Mouse (Mus musculus) MEL (cell line): ENCODE data around the gene Tmbim4. TPM values are rescaled to one million over a fixed set of nuclear protein-coding genes. Genes with fewer than 3 reads are reported as not detected.
"Not testable (repeated sequence)": the region's sequence is repeated elsewhere in the genome, so short reads cannot be mapped to it uniquely, and the experiment has no call there.

Experiments used
- DNase-seq: peaks from one replicate; pipeline ENCODE4 v3.0.0; 2011; ENCODE audit warnings: low read depth, low spot score
- H3K27ac ChIP-seq: 2 replicates; pipeline ENCODE4 v1.5.1; 2012; ENCODE audit warnings: low read depth, mild to moderate bottlenecking, control low read depth, low read length, moderate library complexity; ENCODE audit not compliant: control insufficient read depth
- H3K27me3 ChIP-seq, 2 experiments: fragments of 150-350 bp in 1 of 2; sonication (generic) in 1 of 2; 2 replicates each; pipeline ENCODE4 v1.6.1; 2012; ENCODE audit warnings: low read length in 2 of 2, mild to moderate bottlenecking in 2 of 2, improper control_type of control experiment in 1 of 2, moderate library complexity in 1 of 2; ENCODE audit not compliant: insufficient read depth in 2 of 2, control insufficient read depth in 1 of 2
- H3K36me3 ChIP-seq, 2 experiments: 2 replicates each; pipeline ENCODE4 v1.6.1; 2012 to 2014; ENCODE audit warnings: low read length in 2 of 2, improper control_type of control experiment in 1 of 2, inconsistent platforms in 1 of 2, mild to moderate bottlenecking in 1 of 2; ENCODE audit not compliant: insufficient read depth in 2 of 2, control insufficient read depth in 1 of 2
- H3K4me1 ChIP-seq, 2 experiments: fragments of 150-350 bp in 1 of 2; sonication (generic) in 1 of 2; 2 replicates each; pipeline ENCODE4 v1.6.1; 2012; ENCODE audit warnings: low read length in 2 of 2, improper control_type of control experiment in 1 of 2, mild to moderate bottlenecking in 1 of 2; ENCODE audit not compliant: insufficient read depth in 2 of 2, control insufficient read depth in 1 of 2
- H3K4me3 ChIP-seq, 2 experiments: fragments of 150-350 bp in 1 of 2; sonication (generic) in 1 of 2; 2 replicates each; pipeline ENCODE4 v1.5.1; 2012; ENCODE audit warnings: low read depth in 2 of 2, low read length in 2 of 2, mild to moderate bottlenecking in 2 of 2, moderate library complexity in 2 of 2, control low read depth in 1 of 2, improper control_type of control experiment in 1 of 2; ENCODE audit not compliant: control insufficient read depth in 1 of 2, insufficient read depth in 1 of 2
- H3K79me2 ChIP-seq: 2 replicates; pipeline ENCODE4 v1.6.1; 2012; ENCODE audit warnings: mild to moderate bottlenecking, low read length, moderate library complexity; ENCODE audit not compliant: control insufficient read depth, poor library complexity, insufficient read depth
- H3K9ac ChIP-seq: 2 replicates; pipeline ENCODE4 v1.6.1; 2012; ENCODE audit warnings: low read depth, mild to moderate bottlenecking, control low read depth, low read length, moderate library complexity; ENCODE audit not compliant: control insufficient read depth, poor library complexity, severe bottlenecking
- H3K9me3 ChIP-seq: fragments of 150-350 bp; sonication (generic); replicated peaks from 2 replicates; pipeline ENCODE4 v1.6.1; 2012; ENCODE audit warnings: mild to moderate bottlenecking, low read length, improper control_type of control experiment, moderate library complexity; ENCODE audit not compliant: insufficient read depth
- BHLHE40 ChIP-seq: IDR thresholded peaks from 2 replicates; pipeline ENCODE4 v1.6.1; 2012; ENCODE audit warnings: low read depth, mild to moderate bottlenecking, inconsistent platforms, low read length, improper control_type of control experiment, borderline replicate concordance
- CHD1 ChIP-seq: IDR thresholded peaks from 2 replicates; pipeline ENCODE4 v1.6.1; 2012; ENCODE audit warnings: low read depth, mild to moderate bottlenecking, inconsistent platforms, low read length, improper control_type of control experiment
- CTCF ChIP-seq, 3 experiments: IDR thresholded peaks in 2 of 3; conservative IDR thresholded peaks in 1 of 3; 2 replicates each; pipeline ENCODE4 v1.5.1; 2011 to 2012; ENCODE audit warnings: low read length in 3 of 3, low read depth in 2 of 3, mild to moderate bottlenecking in 2 of 3, improper control_type of control experiment in 1 of 3, inconsistent platforms in 1 of 3, mixed read lengths in 1 of 3, moderate library complexity in 1 of 3; ENCODE audit not compliant: control insufficient read depth in 1 of 3, insufficient read depth in 1 of 3, poor library complexity in 1 of 3, severe bottlenecking in 1 of 3
- ELF1 ChIP-seq: IDR thresholded peaks from 2 replicates; pipeline ENCODE4 v1.6.1; 2014; ENCODE audit warnings: low read depth, mild to moderate bottlenecking, inconsistent platforms, low read length, improper control_type of control experiment, moderate library complexity
- EP300 ChIP-seq, 2 experiments: IDR thresholded peaks; 2 replicates each; pipeline ENCODE4 v1.6.1; 2011; ENCODE audit warnings: improper control_type of control experiment in 2 of 2, low read length in 2 of 2, low read depth in 1 of 2, mild to moderate bottlenecking in 1 of 2
- GATA1 ChIP-seq: IDR thresholded peaks from 2 replicates; pipeline ENCODE4 v1.6.1; 2011; ENCODE audit warnings: low read depth, low read length, improper control_type of control experiment
- HCFC1 ChIP-seq: IDR thresholded peaks from 2 replicates; pipeline ENCODE4 v1.6.1; 2012; ENCODE audit warnings: low read depth, mild to moderate bottlenecking, inconsistent platforms, low read length, improper control_type of control experiment, moderate library complexity
- JUND ChIP-seq: IDR thresholded peaks from 2 replicates; pipeline ENCODE4 v1.6.1; 2011; ENCODE audit warnings: low read depth, mild to moderate bottlenecking, improper control_type of control experiment, low read length
- MAFK ChIP-seq: IDR thresholded peaks from 2 replicates; pipeline ENCODE4 v1.6.1; 2011; ENCODE audit warnings: low read depth, mild to moderate bottlenecking, low read length, improper control_type of control experiment, borderline replicate concordance
- MEF2A ChIP-seq: IDR thresholded peaks from 2 replicates; pipeline ENCODE4 v1.6.1; 2014; ENCODE audit warnings: low read depth, mild to moderate bottlenecking, inconsistent platforms, low read length, improper control_type of control experiment; ENCODE audit not compliant: poor library complexity, insufficient replicate concordance, severe bottlenecking; ENCODE audit errors: extremely low read depth
- MXI1 ChIP-seq: IDR thresholded peaks from 2 replicates; pipeline ENCODE4 v1.6.1; 2011; ENCODE audit warnings: mild to moderate bottlenecking, low read depth, low read length, improper control_type of control experiment
- MYC ChIP-seq: IDR thresholded peaks from 2 replicates; pipeline ENCODE4 v1.6.1; 2011; ENCODE audit warnings: low read depth, mild to moderate bottlenecking, low read length, improper control_type of control experiment, moderate library complexity
- POLR2AphosphoS2 ChIP-seq: IDR thresholded peaks from 2 replicates; pipeline ENCODE4 v1.6.1; 2011; ENCODE audit warnings: low read length, improper control_type of control experiment
- POLR2AphosphoS5 ChIP-seq: IDR thresholded peaks from 2 replicates; pipeline ENCODE4 v1.6.1; 2012; ENCODE audit warnings: low read depth, borderline replicate concordance, mild to moderate bottlenecking, inconsistent platforms, low read length, moderate library complexity, mixed read lengths
- SIN3A ChIP-seq: IDR thresholded peaks from 2 replicates; pipeline ENCODE4 v1.6.1; 2012; ENCODE audit warnings: low read length, improper control_type of control experiment, inconsistent platforms
- USF2 ChIP-seq, 2 experiments: IDR thresholded peaks; 2 replicates each; pipeline ENCODE4 v1.6.1; 2011 to 2012; ENCODE audit warnings: improper control_type of control experiment in 2 of 2, low read length in 2 of 2, borderline replicate concordance in 1 of 2, inconsistent platforms in 1 of 2, low read depth in 1 of 2, mild to moderate bottlenecking in 1 of 2; ENCODE audit not compliant: insufficient read depth in 1 of 2
- ZKSCAN1 ChIP-seq: IDR thresholded peaks from 2 replicates; pipeline ENCODE4 v1.6.1; 2012; ENCODE audit warnings: low read depth, mild to moderate bottlenecking, inconsistent platforms, low read length, improper control_type of control experiment, moderate library complexity
- ZNF384 ChIP-seq: IDR thresholded peaks from 2 replicates; pipeline ENCODE4 v1.6.1; 2012; ENCODE audit warnings: low read depth, mild to moderate bottlenecking, inconsistent platforms, low read length, improper control_type of control experiment
- polyA plus RNA-seq, 2 experiments: library from polyadenylated mRNA; stranded (reverse) in 1 of 2; unstranded in 1 of 2; fragments of >175 nt in 1 of 2; fragments of >200 nt in 1 of 2; gene quantifications; 2 replicates each; pipeline versions ENCODE4 v1.2.1 to v1.2.4; 2012; ENCODE audit warnings: low replicate concordance in 2 of 2, low read depth in 1 of 2; ENCODE audit not compliant: insufficient read length in 2 of 2, insufficient read depth in 1 of 2, missing spikeins in 1 of 2
- total RNA-seq: library from RNA; depleted of rRNA; stranded (reverse); fragments of 300-350 nt; gene quantifications from 2 replicates; pipeline ENCODE4 v1.2.3, GENCODE M21; 2012

Gene Tmbim4
- total and polyA plus RNA-seq, 3 experiments: 52.5 to 80.3 TPM; not detected in 1

DNA sequence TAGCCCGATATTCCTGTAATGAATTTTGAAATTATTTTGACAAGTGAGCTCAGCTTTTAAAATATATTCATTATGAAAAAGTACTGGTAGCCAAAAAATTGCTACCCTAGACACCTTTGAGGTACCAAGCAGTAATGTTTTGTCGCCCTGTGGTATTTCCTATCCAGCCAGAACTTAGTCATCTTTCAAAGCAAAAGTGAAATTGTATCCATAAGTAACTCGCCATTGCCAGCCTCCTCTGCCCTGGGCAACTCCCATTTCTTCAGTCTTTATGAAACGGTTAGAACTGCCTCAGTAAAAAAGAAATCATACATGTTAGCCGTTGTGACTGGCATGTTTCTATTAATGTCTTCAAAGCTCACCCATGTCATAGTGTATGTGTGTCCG, 8.1 kb downstream of the Tmbim4 start:
- no peaks in the 10 kb centered on the region for H3K9me3 ChIP-seq
- no peak overlapping the region for H3K27ac ChIP-seq
- H3K4me3 ChIP-seq: peak overlapping the region; percentile 89 to 98
- H3K36me3 ChIP-seq: peaks cover 0 to 5% of the 10 kb centered on the region in 2 experiments; a peak in 2 of 4 replicates
- peak; percentile 45 for DNase-seq
- peaks cover 2 to 3% of the 10 kb centered on the region in 2 experiments; a peak in 1 of 4 replicates for H3K4me1 ChIP-seq
- H3K9ac ChIP-seq: peak overlapping the region; percentile 71
- TF ChIP-seq ELF1 (no peak), HCFC1 (no peak), ZNF384 (0 out of 2 replicates have a peak, but pooled peaks have one; percentile 1), MXI1 (0 out of 2 replicates have a peak, but pooled peaks have one; percentile 10)
- peaks cover 0 to 2% of the 10 kb centered on the region in 2 experiments; a peak in 2 of 4 replicates for H3K27me3 ChIP-seq
- peaks cover 9% of the 10 kb centered on the region for H3K79me2 ChIP-seq

DNA sequence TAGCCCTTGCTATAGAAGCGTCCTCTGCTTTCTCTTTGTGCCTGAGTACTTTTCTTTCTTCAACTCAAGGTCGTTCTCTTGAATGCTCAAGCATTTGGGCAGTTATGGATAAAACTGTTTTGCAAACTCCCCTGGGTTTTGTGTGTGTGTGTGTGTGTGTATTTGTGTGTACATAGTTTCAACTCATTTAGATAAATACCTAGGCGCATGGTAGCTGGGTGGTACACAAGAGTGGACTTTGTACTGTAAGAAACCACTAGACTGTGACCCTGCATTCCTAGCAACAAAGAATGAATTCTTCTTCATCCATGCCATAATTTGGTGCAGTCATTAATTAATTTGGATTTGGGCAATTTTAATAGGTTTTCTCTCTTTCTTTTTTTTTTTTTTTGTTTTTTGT, 8.7 kb downstream of the Tmbim4 start:
- DNase-seq: no peak
- H3K9me3 ChIP-seq: no peaks in the 10 kb centered on the region
- TF ChIP-seq MXI1 (0 out of 2 replicates have a peak, but pooled peaks have one; percentile 10), BHLHE40 (no peak)
- H3K27me3 ChIP-seq: peaks cover 0 to 2% of the 10 kb centered on the region in 2 experiments; a peak in 2 of 4 replicates
- H3K4me1 ChIP-seq: peaks cover 2 to 3% of the 10 kb centered on the region in 2 experiments; a peak in 1 of 4 replicates
- H3K36me3 ChIP-seq: peaks cover 0 to 5% of the 10 kb centered on the region in 2 experiments; a peak in 3 of 4 replicates
- H3K4me3 ChIP-seq: peak overlapping the region; percentile 89 to 98
- H3K27ac ChIP-seq: no peak overlapping the region
- H3K9ac ChIP-seq: peak overlapping the region; percentile 71
- H3K79me2 ChIP-seq: peaks cover 9% of the 10 kb centered on the region

- not testable (repeated sequence) for H3K36me3 ChIP-seq, H3K27ac ChIP-seq
These were observed 15.7 kb downstream of the Tmbim4 start for GRCm38 (mm10) chr10:120217099-120217498.

DNA sequence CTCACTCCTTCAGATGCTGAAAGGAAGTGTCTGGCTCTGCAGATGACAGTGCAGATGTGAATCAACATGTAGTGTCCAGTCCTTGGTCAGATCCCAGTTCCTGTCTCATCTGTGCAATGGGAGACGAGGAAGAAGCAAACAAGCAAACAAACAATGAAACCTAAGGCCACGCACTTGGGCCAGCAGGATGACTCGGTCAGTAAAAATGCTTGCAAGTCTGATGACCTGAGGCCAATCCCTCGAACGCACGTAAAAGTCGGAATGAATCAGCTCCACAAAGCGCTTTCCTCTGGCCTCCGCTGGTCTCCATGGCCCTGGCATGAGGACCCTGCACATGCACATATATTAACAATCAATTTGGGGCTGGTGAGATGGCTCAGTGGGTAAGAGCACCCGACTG, 17.6 kb downstream of the Tmbim4 start:
- Histone ChIP-seq H3K9me3 (no peaks in the 10 kb centered on the region), H3K27me3 (no peaks in the 10 kb centered on the region), H3K4me1 (no peaks in the 10 kb centered on the region), H3K9ac (no peak overlapping the region), H3K79me2 (no peaks in the 10 kb centered on the region; the same call in 1 of the 2 replicates), H3K4me3 (no peak overlapping the region), H3K36me3 (peaks cover 0 to 4% of the 10 kb centered on the region in 2 experiments; a peak in 2 of 4 replicates), H3K27ac (no peak overlapping the region)
- DNase-seq: no peak
- TF ChIP-seq CHD1 (no peak), POLR2AphosphoS2 (no peak), CTCF (IDR thresholded peaks at IDR 0.05 in 2 of 3, conservative IDR thresholded peaks at IDR 0.05 in 1 of 3; ENCODE audit: control insufficient read depth in 1 of 3, insufficient read depth in 1 of 3, low read depth in 2 of 3, low read length in 3 of 3, poor library complexity in 1 of 3, severe bottlenecking in 1 of 3) (no peak), GATA1 (no peak), ELF1 (no peak), USF2 (IDR thresholded peaks at IDR 0.05; ENCODE audit: borderline replicate concordance in 1 of 2, insufficient read depth in 1 of 2, low read depth in 1 of 2, low read length in 2 of 2) (no peak), HCFC1 (no peak), MXI1 (no peak), MAFK (no peak), EP300 (IDR thresholded peaks at IDR 0.05; ENCODE audit: low read depth in 1 of 2, low read length in 2 of 2) (no peak), MYC (no peak), MEF2A (no peak), POLR2AphosphoS5 (no peak), ZKSCAN1 (no peak), JUND (no peak), SIN3A (no peak)

More at GRCm38 (mm10) chr10:120217099-120217498, 15.7 kb downstream of the Tmbim4 start:
- not testable (repeated sequence) for H3K27me3 ChIP-seq, H3K9ac ChIP-seq, H3K79me2 ChIP-seq, H3K9me3 ChIP-seq, H3K4me1 ChIP-seq, H3K4me3 ChIP-seq
- DNase-seq: peak; percentile 44
